Mouse (Mus musculus) bone marrow macrophage, adult 2 months (primary cell): ENCODE measurements around the gene Kdm8.

Experiments used
- CTCF ChIP-seq: IDR thresholded peaks from 2 replicates; pipeline ENCODE4 v1.5.1; 2012; ENCODE audit warnings: low read depth, mild to moderate bottlenecking, low read length, moderate library complexity
- POLR2A ChIP-seq: IDR thresholded peaks from 2 replicates; pipeline ENCODE4 v1.6.1; 2012; ENCODE audit warnings: mild to moderate bottlenecking, low read depth, low read length, borderline replicate concordance

DNA sequence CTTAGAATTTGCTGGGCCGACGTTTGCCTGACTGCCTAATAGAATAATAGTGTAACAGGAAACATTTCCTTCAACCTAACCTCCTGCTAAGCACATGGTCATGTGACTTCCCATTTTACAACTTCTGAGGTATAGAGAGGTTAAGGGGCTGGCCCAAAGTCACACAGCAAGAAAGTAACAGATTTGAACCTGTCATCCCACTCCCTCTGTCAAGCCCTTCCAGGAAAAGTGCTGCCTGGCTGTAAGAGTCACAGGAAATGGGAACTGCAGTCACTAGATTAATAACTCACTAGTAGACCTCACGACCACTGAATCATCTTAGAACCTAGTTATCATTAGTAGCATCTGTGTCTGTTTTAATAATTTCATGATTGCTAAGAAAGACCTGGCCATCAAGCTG is 21.4 kb upstream of the Kdm8 start:
- no peak for TF ChIP-seq CTCF
- TF ChIP-seq POLR2A: no peak
